Mouse (Mus musculus) small intestine, adult 2 months (tissue): ENCODE results near the gene Gabarap. TPM values are rescaled to one million over a fixed set of nuclear protein-coding genes. Genes with fewer than 3 reads are reported as not detected.

ENCODE experiments used
- H3K27ac ChIP-seq: fragments of 200-500 bp; 2 replicates; pipeline ENCODE4 v1.5.1; 2012; ENCODE audit warnings: low read depth, low read length, control low read depth, inconsistent platforms; ENCODE audit not compliant: insufficient read depth
- H3K27me3 ChIP-seq: fragments of 200-500 bp; 2 replicates; pipeline ENCODE4 v1.6.1; 2012; ENCODE audit warnings: mild to moderate bottlenecking, moderate library complexity, low read length, inconsistent platforms; ENCODE audit not compliant: control insufficient read depth, insufficient read depth
- H3K36me3 ChIP-seq: fragments of 200-500 bp; 2 replicates; pipeline ENCODE4 v1.6.1; 2012; ENCODE audit warnings: mild to moderate bottlenecking, low read length, control low read depth, inconsistent platforms; ENCODE audit not compliant: control insufficient read depth, insufficient read depth
- H3K4me1 ChIP-seq: fragments of 200-500 bp; 2 replicates; pipeline ENCODE4 v1.6.1; 2012; ENCODE audit warnings: low read length, inconsistent platforms, mixed read lengths; ENCODE audit not compliant: control insufficient read depth, insufficient read depth, insufficient read length
- H3K4me3 ChIP-seq: fragments of 200-500 bp; 2 replicates; pipeline ENCODE4 v1.5.1; 2012; ENCODE audit warnings: low read depth, mild to moderate bottlenecking, control low read depth, inconsistent platforms, low read length, moderate library complexity
- CTCF ChIP-seq: fragments of 200-500 bp; IDR thresholded peaks from 2 replicates; pipeline ENCODE4 v1.5.1; 2012; ENCODE audit warnings: low read depth, mild to moderate bottlenecking, control low read depth, inconsistent platforms, low read length, moderate library complexity, mixed read lengths; ENCODE audit not compliant: insufficient replicate concordance, insufficient read length; ENCODE audit errors: extremely low read depth
- POLR2A ChIP-seq: fragments of 200-500 bp; IDR thresholded peaks from 2 replicates; pipeline ENCODE4 v1.6.1; 2012; ENCODE audit warnings: low read depth, mild to moderate bottlenecking, control low read depth, inconsistent platforms, low read length, moderate library complexity
- WGBS: fragments of 180-500 bp; shearing (Covaris S2); methylation state at CpG from one replicate; pipeline ENCODE4 v1.1.7; 2018; 5-methylcytosine and 5-hydroxymethylcytosine counted together
- polyA plus RNA-seq: library from polyadenylated mRNA; depleted of rRNA; stranded (reverse); fragments of >200 nt; gene quantifications from 2 replicates; pipeline ENCODE4 v1.2.3, GENCODE M21; 2012; rRNA removed

Gene Gabarap
- 211 and 564 TPM in 2 replicates for polyA plus RNA-seq

DNA sequence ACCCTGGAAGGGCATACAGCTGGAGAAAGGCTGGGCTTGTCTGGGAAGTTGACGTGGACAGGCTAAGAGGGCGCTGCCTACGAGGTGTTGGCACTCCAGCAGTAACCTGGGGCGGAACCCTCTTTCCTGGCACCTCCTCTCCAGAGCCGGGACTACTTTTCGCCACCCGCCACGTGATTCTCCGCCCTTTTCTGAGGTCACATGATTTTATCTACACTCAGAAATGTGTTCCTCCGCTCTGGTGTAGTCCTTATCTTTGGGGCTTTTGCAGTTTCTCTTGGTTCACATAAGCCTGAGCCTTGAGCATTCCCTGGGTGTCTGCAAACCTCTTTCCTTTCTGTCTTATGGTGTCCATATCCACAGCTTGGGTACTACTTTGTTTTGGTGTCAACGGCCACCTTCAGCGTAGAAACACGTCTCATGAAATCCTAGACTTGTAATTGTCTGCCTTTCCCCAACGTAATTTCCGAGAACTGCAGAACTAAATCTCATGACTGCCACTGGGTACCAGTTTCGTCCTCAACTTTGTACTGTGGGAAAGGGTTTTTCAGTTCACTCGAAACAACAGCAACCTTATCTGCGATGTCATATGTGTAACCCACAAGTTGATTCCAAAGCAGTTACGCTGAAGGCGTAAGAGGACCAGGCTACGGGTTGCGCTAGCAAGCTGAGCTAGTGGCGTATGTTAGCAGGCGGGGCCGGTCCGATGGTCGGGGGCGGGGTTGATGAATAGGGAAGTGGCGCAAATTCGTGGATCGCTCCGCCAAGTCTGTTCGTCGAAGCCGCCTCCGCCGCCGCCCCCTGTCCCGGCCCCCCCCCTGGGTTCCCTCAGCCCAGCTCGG is at the start of gene Gabarap:
Gene Gabarap (plus strand): TSS at position 294 of the 842 bp plus-strand sequence.
- peak within 1 kb of the TSS; percentile 99 for H3K27ac ChIP-seq
- WGBS = under 1% methylated on average over 40 of the region's 40 CpGs
- peak within 1 kb of the TSS; percentile 86 for H3K4me3 ChIP-seq
- H3K4me1 ChIP-seq = peaks cover 5% of the 10 kb centered on the region
- no peaks in the 10 kb centered on the region for H3K27me3 ChIP-seq
- H3K36me3 ChIP-seq = peaks cover 47% of the 10 kb centered on the region
- no peak for TF ChIP-seq CTCF
- peak; percentile 64; the same call in 1 of the 2 replicates for TF ChIP-seq POLR2A

DNA sequence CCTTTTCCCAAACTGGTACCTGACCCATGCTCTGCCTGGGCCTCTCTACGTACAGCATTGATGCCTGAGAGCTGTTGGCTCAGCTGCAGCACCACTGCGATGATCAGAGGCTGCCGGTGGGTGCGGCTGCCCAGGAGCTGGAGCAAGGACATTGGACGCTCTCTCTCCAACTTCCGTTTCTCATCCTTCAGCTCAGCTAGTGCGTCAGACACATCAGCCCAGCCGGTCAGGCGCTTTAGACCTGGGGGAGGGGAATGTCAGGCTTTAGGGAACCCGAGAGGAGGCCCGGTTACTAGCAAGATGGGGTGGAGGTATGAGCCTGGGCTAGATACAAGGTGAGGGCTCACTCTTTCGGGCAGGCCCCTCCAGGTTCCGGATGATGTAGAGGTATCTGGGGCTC is 45.7 kb upstream of the Gabarap start:
- Histone ChIP-seq H3K36me3 (no peaks in the 10 kb centered on the region), H3K27ac (no peak overlapping the region), H3K4me3 (no peak overlapping the region), H3K27me3 (no peaks in the 10 kb centered on the region), H3K4me1 (peaks cover 4% of the 10 kb centered on the region)
- WGBS = 81% methylated on average over 13 of the region's 13 CpGs
- no peak for TF ChIP-seq POLR2A
- no peak for TF ChIP-seq CTCF

DNA sequence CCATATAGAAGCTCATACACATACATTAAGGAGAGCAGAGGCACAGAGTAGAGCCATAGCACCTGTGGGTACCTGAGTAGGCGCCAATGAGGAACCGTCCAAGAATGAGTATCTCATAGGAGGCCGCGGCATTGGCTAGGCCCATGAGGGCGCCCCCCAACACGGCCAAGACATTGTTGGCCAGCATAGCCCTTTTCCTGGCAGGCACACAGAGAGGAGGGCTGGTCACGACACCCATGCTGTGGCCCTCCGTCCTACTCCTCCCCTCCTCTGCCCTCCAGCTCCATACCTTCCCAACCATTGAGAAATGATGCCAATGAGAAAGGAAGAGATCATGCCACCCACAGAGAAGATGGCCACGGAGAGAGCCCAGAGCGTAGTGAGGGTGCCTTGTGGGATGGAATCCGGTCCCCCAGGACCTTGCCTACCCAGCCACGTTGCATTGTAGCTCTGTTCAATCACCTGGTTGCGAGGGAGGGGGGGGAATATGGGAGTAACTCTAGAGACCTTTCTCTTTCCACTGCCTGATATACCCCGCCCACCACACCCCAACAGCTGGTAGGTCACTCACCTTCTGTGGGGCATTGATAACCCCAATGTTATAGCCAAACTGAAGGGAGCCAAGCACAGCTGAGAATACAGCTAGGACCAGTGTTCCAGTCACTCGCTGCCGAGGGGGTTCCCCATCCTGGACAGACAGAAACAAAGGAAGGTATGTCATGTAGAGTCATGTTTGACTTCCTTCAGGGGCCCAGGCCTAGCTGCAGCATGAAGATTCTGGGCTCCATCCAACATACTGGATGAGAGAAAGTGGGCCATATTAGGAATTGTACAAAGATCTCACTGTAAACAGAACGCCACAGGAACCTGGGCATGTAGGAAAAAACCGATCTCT is 44.7 kb upstream of the Gabarap start:
- Histone ChIP-seq H3K27me3 (no peaks in the 10 kb centered on the region), H3K4me1 (peaks cover 4% of the 10 kb centered on the region), H3K36me3 (no peaks in the 10 kb centered on the region), H3K4me3 (0 out of 2 replicates have a peak overlapping the region, but pooled peaks have one; percentile 0), H3K27ac (0 out of 2 replicates have a peak overlapping the region, but pooled peaks have one; percentile 13)
- WGBS = 86% methylated on average over 18 of the region's 18 CpGs
- TF ChIP-seq POLR2A (no peak), CTCF (no peak)

DNA sequence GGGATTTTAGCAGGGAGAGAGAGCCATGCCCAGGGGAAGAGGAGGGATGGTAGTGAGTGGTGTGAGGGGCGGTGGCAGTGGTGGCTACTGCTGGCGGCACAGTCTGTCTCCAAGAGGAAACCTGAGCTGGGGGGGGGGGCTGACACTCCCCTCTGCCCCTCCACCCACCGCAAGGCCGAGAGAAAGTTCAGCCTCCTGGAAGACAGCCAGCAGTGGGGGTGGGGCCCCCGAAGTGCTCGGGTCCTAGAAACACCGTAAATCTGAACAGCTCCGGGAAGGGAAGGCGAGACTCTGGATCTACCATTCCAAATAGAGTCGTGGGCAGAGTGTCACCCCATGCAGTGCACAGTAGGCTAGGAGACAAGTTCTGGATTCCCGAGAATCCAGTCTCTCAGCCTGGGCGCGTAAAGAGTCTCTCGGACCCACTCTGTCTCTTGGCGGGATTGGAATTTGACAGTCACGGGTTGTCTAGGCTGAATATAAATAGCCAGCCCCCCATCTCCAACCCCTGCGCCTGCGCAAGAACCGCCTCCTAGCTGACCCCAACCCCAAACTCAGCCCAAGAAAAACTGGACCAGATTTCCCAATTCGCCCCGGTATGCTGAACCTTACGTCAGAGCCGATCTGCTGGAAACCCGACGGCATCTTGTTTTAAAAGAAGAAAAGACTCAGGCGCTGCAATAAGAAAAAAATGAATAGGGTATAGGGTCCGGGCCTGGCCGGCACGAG is 43.4 kb upstream of the Gabarap start:
- WGBS = 14% methylated on average over 29 of the region's 29 CpGs
- Histone ChIP-seq H3K36me3 (no peaks in the 10 kb centered on the region), H3K4me3 (peak overlapping the region; percentile 56), H3K27ac (peak overlapping the region; percentile 37; the same call in 1 of the 2 replicates), H3K27me3 (no peaks in the 10 kb centered on the region), H3K4me1 (peaks cover 4% of the 10 kb centered on the region)
- TF ChIP-seq CTCF (no peak), POLR2A (no peak)

DNA sequence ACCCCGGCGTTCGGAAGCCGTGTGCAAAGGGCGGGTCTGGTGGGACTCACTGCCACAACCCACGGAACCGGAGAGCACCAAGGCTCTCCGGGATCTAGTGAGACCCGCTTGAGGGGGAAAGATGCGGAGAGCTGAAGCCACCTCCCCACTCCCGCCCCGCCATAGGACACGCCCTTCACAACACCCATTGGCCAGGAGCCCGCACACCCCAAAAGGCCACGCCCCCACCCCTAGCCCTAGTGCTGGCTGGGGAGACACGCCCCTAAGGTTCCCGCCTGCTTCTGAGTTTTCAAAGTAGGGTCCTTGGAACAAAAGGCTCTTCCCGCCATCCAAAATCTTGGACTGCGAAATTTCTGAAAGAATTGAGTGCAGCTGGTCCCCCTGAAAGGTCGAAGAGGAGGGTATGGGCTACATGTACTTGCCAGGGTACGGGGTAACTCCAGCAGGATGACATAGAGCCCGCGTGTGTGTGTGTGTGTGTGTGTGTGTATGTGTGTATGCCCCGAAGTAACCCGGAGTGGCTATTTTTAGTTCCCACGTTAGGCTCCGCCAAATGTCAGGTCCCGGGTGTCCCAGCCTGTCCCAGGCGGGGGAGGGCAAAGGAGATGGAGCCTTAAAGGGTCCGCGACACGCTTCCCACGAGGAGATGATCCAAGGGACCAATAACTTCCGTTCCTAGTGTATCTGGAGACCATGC is 42.7 kb upstream of the Gabarap start, which contains the start of gene Slc2a4:
Gene Slc2a4 (minus strand): TSS at position 123 of the 697 bp plus-strand sequence.
- TF ChIP-seq POLR2A = no peak
- TF ChIP-seq CTCF = no peak
- WGBS = under 1% methylated on average over 34 of the region's 34 CpGs

DNA sequence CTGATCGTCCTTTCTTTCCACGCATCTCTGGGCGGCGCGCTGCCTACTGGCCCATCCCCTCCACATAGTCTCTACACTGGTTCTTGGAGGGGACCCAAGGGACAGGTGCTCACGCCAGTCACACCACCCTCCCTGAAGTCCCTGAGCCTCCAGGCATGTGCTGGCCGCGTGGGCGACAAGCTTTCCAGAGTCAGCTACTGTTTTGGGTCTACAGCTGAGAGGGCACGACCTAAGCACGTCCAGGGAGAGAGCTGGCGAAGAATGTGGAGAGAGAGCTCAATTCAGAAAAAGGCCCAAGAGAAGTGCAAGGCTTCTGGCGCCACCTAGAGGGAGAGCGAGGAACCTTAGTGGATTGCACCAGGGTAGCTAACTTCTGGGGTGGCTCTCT is 42.2 kb upstream of the Gabarap start:
- Histone ChIP-seq H3K36me3 (no peaks in the 10 kb centered on the region), H3K4me1 (peaks cover 6% of the 10 kb centered on the region), H3K27ac (no peak overlapping the region), H3K27me3 (no peaks in the 10 kb centered on the region), H3K4me3 (peak overlapping the region; percentile 56)
- TF ChIP-seq CTCF (peak; percentile 96), POLR2A (no peak)
- under 1% methylated on average over 14 of the region's 14 CpGs for WGBS

More for the DNA sequence above, 42.7 kb upstream of the Gabarap start, which contains the start of gene Slc2a4:
- no peaks in the 10 kb centered on the region for H3K36me3 ChIP-seq
- peak within 1 kb of the TSS; percentile 56 for H3K4me3 ChIP-seq
- no peaks in the 10 kb centered on the region for H3K27me3 ChIP-seq
- peak within 1 kb of the TSS; percentile 37; the same call in 1 of the 2 replicates for H3K27ac ChIP-seq
- peaks cover 6% of the 10 kb centered on the region for H3K4me1 ChIP-seq
